Mouse (Mus musculus): ENCODE data around the gene Egln2. TPM values are rescaled to one million over a fixed set of nuclear protein-coding genes. Genes with fewer than 3 reads are reported as not detected.

The Egln2 gene
- polyA plus RNA-seq, 1 experiment from 2014 or later: 64.4 TPM

GRCm38 (mm10) chr7:27132588-27132987, 34.0 kb downstream of the Egln2 start:
- WGBS: 12% methylated on average over 10 of the region's 10 CpGs
- H3K27ac ChIP-seq: no peak overlapping the region
- DNase-seq (ENCODE audit: low spot score): peak; percentile 73
- no peaks in the 10 kb centered on the region for H3K36me3 ChIP-seq (ENCODE audit: insufficient read depth, low read length)
- H3K9me3 ChIP-seq (replicated peaks; ENCODE audit: low read length): no peaks in the 10 kb centered on the region
- no peak overlapping the region for H3K4me3 ChIP-seq (replicated peaks; ENCODE audit: low read depth, low read length)
- no peaks in the 10 kb centered on the region for H3K4me1 ChIP-seq (replicated peaks; ENCODE audit: insufficient read depth, low read length)
- no peaks in the 10 kb centered on the region for H3K27me3 ChIP-seq (ENCODE audit: insufficient read depth, low read length)
- no peak overlapping the region for H3K9ac ChIP-seq (ENCODE audit: low read depth, low read length)
- H3K4me2 ChIP-seq (ENCODE audit: low read length): peak overlapping the region; percentile 4; the same call in 1 of the 2 replicates
- ATAC-seq (replicated peaks; ENCODE audit: low FRiP score, low read depth): no peak
- peak; percentile 61 for TF ChIP-seq CTCF (IDR thresholded peaks at IDR 0.05; ENCODE audit: low read depth)

- no peaks in the 10 kb centered on the region for H3K36me3 ChIP-seq (ENCODE audit: insufficient read depth, low read length)
- H3K4me1 ChIP-seq (replicated peaks; ENCODE audit: insufficient read depth, low read length): no peaks in the 10 kb centered on the region
- DNase-seq (ENCODE audit: low spot score): no peak
- TF ChIP-seq CTCF (IDR thresholded peaks at IDR 0.05; ENCODE audit: low read depth): peak; percentile 21; the same call in 1 of the 2 replicates
- no peak overlapping the region for H3K4me2 ChIP-seq (ENCODE audit: low read length)
- H3K9ac ChIP-seq (ENCODE audit: low read depth, low read length): no peak overlapping the region
- no peaks in the 10 kb centered on the region for H3K27me3 ChIP-seq (ENCODE audit: insufficient read depth, low read length)
- 65% methylated on average over 2 of the region's 2 CpGs for WGBS
- H3K4me3 ChIP-seq (replicated peaks; ENCODE audit: low read depth, low read length): no peak overlapping the region
- no peak overlapping the region for H3K27ac ChIP-seq
- no peak for ATAC-seq (replicated peaks; ENCODE audit: low FRiP score, low read depth)
- no peaks in the 10 kb centered on the region for H3K9me3 ChIP-seq (replicated peaks; ENCODE audit: low read length)
These were observed 35.2 kb downstream of the Egln2 start for GRCm38 (mm10) chr7:27131387-27131786.

- Histone ChIP-seq H3K4me2 (ENCODE audit: low read length) (no peak overlapping the region), H3K9ac (ENCODE audit: low read depth, low read length) (no peak overlapping the region), H3K9me3 (replicated peaks; ENCODE audit: low read length) (no peaks in the 10 kb centered on the region), H3K4me1 (replicated peaks; ENCODE audit: insufficient read depth, low read length) (no peaks in the 10 kb centered on the region), H3K36me3 (ENCODE audit: insufficient read depth, low read length) (no peaks in the 10 kb centered on the region), H3K27ac (no peak overlapping the region), H3K4me3 (replicated peaks; ENCODE audit: low read depth, low read length) (no peak overlapping the region), H3K27me3 (ENCODE audit: insufficient read depth, low read length) (no peaks in the 10 kb centered on the region)
- ATAC-seq (replicated peaks; ENCODE audit: low FRiP score, low read depth): no peak
- 88% methylated on average over 22 of the region's 22 CpGs for WGBS
- TF ChIP-seq CTCF (IDR thresholded peaks at IDR 0.05; ENCODE audit: low read depth): no peak
- DNase-seq (ENCODE audit: low spot score): no peak
These were observed 35.9 kb downstream of the Egln2 start for GRCm38 (mm10) chr7:27130521-27131370.

GRCm38 (mm10) chr7:27129811-27130210, 36.8 kb downstream of the Egln2 start:
- Histone ChIP-seq H3K9me3 (replicated peaks; ENCODE audit: low read length) (no peaks in the 10 kb centered on the region), H3K27ac (no peak overlapping the region), H3K4me1 (replicated peaks; ENCODE audit: insufficient read depth, low read length) (no peaks in the 10 kb centered on the region), H3K4me2 (ENCODE audit: low read length) (no peak overlapping the region), H3K27me3 (ENCODE audit: insufficient read depth, low read length) (no peaks in the 10 kb centered on the region), H3K4me3 (replicated peaks; ENCODE audit: low read depth, low read length) (no peak overlapping the region), H3K9ac (ENCODE audit: low read depth, low read length) (no peak overlapping the region), H3K36me3 (ENCODE audit: insufficient read depth, low read length) (no peaks in the 10 kb centered on the region)
- no peak for ATAC-seq (replicated peaks; ENCODE audit: low FRiP score, low read depth)
- DNase-seq (ENCODE audit: low spot score): no peak
- 87% methylated on average over 12 of the region's 12 CpGs for WGBS
- no peak for TF ChIP-seq CTCF (IDR thresholded peaks at IDR 0.05; ENCODE audit: low read depth)

GRCm38 (mm10) chr7:27128946-27129345, 37.7 kb downstream of the Egln2 start:
- ATAC-seq (replicated peaks; ENCODE audit: low FRiP score, low read depth) (no peak), DNase-seq (ENCODE audit: low spot score) (no peak)
- Histone ChIP-seq H3K9me3 (replicated peaks; ENCODE audit: low read length) (no peaks in the 10 kb centered on the region), H3K27me3 (ENCODE audit: insufficient read depth, low read length) (no peaks in the 10 kb centered on the region), H3K36me3 (ENCODE audit: insufficient read depth, low read length) (no peaks in the 10 kb centered on the region), H3K9ac (ENCODE audit: low read depth, low read length) (no peak overlapping the region), H3K4me1 (replicated peaks; ENCODE audit: insufficient read depth, low read length) (no peaks in the 10 kb centered on the region), H3K4me3 (replicated peaks; ENCODE audit: low read depth, low read length) (no peak overlapping the region), H3K27ac (no peak overlapping the region), H3K4me2 (ENCODE audit: low read length) (no peak overlapping the region)
- WGBS: 81% methylated on average over 13 of the region's 13 CpGs
- TF ChIP-seq CTCF (IDR thresholded peaks at IDR 0.05; ENCODE audit: low read depth): no peak

GRCm38 (mm10) chr7:27128162-27128561, 38.4 kb downstream of the Egln2 start:
- no peak overlapping the region for H3K4me2 ChIP-seq (ENCODE audit: low read length)
- no peak overlapping the region for H3K27ac ChIP-seq
- H3K9me3 ChIP-seq (replicated peaks; ENCODE audit: low read length): no peaks in the 10 kb centered on the region
- ATAC-seq (replicated peaks; ENCODE audit: low FRiP score, low read depth) (peak; percentile 75), DNase-seq (ENCODE audit: low spot score) (peak; percentile 66)
- no peak overlapping the region for H3K4me3 ChIP-seq (replicated peaks; ENCODE audit: low read depth, low read length)
- H3K36me3 ChIP-seq (ENCODE audit: insufficient read depth, low read length): no peaks in the 10 kb centered on the region
- no peaks in the 10 kb centered on the region for H3K4me1 ChIP-seq (replicated peaks; ENCODE audit: insufficient read depth, low read length)
- WGBS: 53% methylated on average over 3 of the region's 3 CpGs
- no peak overlapping the region for H3K9ac ChIP-seq (ENCODE audit: low read depth, low read length)
- peak; percentile 75 for TF ChIP-seq CTCF (IDR thresholded peaks at IDR 0.05; ENCODE audit: low read depth)
- H3K27me3 ChIP-seq (ENCODE audit: insufficient read depth, low read length): no peaks in the 10 kb centered on the region
